Mouse (Mus musculus): ENCODE results near the gene Eif4e2. TPM values are rescaled to one million over a fixed set of nuclear protein-coding genes. Genes with fewer than 3 reads are reported as not detected.

Gene Eif4e2
- polyA plus RNA-seq, 1 experiment from 2014 or later = 74.7 TPM

- no peak for DNase-seq (ENCODE audit: low spot score)
- WGBS = 79% methylated on average over 12 of the region's 12 CpGs
- no peak overlapping the region for H3K4me3 ChIP-seq (replicated peaks; ENCODE audit: low read length)
- H3K9me3 ChIP-seq (ENCODE audit: control insufficient read depth, low read length) = no peaks in the 10 kb centered on the region
- no peak overlapping the region for H3K9ac ChIP-seq
- no peak for ATAC-seq (ENCODE audit: low FRiP score)
- H3K27me3 ChIP-seq (ENCODE audit: control insufficient read depth, insufficient read depth, low read length) = no peaks in the 10 kb centered on the region
- no peak overlapping the region for H3K4me2 ChIP-seq (replicated peaks)
- no peaks in the 10 kb centered on the region for H3K4me1 ChIP-seq (replicated peaks; ENCODE audit: control insufficient read depth, insufficient read depth, low read length)
- H3K36me3 ChIP-seq (replicated peaks; ENCODE audit: control insufficient read depth, insufficient read depth) = no peaks in the 10 kb centered on the region
- H3K27ac ChIP-seq = no peak overlapping the region
Observed at GRCm38 (mm10) chr1:87198119-87199065, 15.3 kb upstream of the Eif4e2 start.

GRCm38 (mm10) chr1:87200811-87201210 is 12.9 kb upstream of the Eif4e2 start:
- Histone ChIP-seq H3K4me1 (replicated peaks; ENCODE audit: control insufficient read depth, insufficient read depth, low read length) (no peaks in the 10 kb centered on the region), H3K27ac (no peak overlapping the region), H3K36me3 (replicated peaks; ENCODE audit: control insufficient read depth, insufficient read depth) (no peaks in the 10 kb centered on the region), H3K4me3 (replicated peaks; ENCODE audit: low read length) (no peak overlapping the region), H3K9me3 (ENCODE audit: control insufficient read depth, low read length) (no peaks in the 10 kb centered on the region), H3K4me2 (replicated peaks) (no peak overlapping the region), H3K27me3 (ENCODE audit: control insufficient read depth, insufficient read depth, low read length) (no peaks in the 10 kb centered on the region), H3K9ac (no peak overlapping the region)
- 66% methylated on average over 2 of the region's 2 CpGs for WGBS
- ATAC-seq (ENCODE audit: low FRiP score) (no peak), DNase-seq (ENCODE audit: low spot score) (no peak)

- no peaks in the 10 kb centered on the region; the same call in 1 of the 2 replicates for H3K27me3 ChIP-seq (ENCODE audit: control insufficient read depth, insufficient read depth, low read length)
- WGBS = 57% methylated on average over 1 of the region's 1 CpGs
- no peaks in the 10 kb centered on the region for H3K9me3 ChIP-seq (ENCODE audit: control insufficient read depth, low read length)
- H3K27ac ChIP-seq = no peak overlapping the region
- no peak for DNase-seq (ENCODE audit: low spot score)
- H3K9ac ChIP-seq = no peak overlapping the region
- no peak overlapping the region for H3K4me3 ChIP-seq (replicated peaks; ENCODE audit: low read length)
- no peaks in the 10 kb centered on the region for H3K4me1 ChIP-seq (replicated peaks; ENCODE audit: control insufficient read depth, insufficient read depth, low read length)
- no peak for ATAC-seq (ENCODE audit: low FRiP score)
- no peaks in the 10 kb centered on the region for H3K36me3 ChIP-seq (replicated peaks; ENCODE audit: control insufficient read depth, insufficient read depth)
- no peak overlapping the region for H3K4me2 ChIP-seq (replicated peaks)
Observed at GRCm38 (mm10) chr1:87201848-87202247, 11.9 kb upstream of the Eif4e2 start.

GRCm38 (mm10) chr1:87203779-87204178 is 9.9 kb upstream of the Eif4e2 start:
- 83% methylated on average over 5 of the region's 5 CpGs for WGBS
- Histone ChIP-seq H3K27ac (no peak overlapping the region), H3K27me3 (ENCODE audit: control insufficient read depth, insufficient read depth, low read length) (peaks cover 4% of the 10 kb centered on the region; the same call in 1 of the 2 replicates), H3K4me1 (replicated peaks; ENCODE audit: control insufficient read depth, insufficient read depth, low read length) (no peaks in the 10 kb centered on the region), H3K9ac (no peak overlapping the region), H3K4me3 (replicated peaks; ENCODE audit: low read length) (no peak overlapping the region), H3K9me3 (ENCODE audit: control insufficient read depth, low read length) (no peaks in the 10 kb centered on the region), H3K36me3 (replicated peaks; ENCODE audit: control insufficient read depth, insufficient read depth) (no peaks in the 10 kb centered on the region), H3K4me2 (replicated peaks) (no peak overlapping the region)
- ATAC-seq (ENCODE audit: low FRiP score) (no peak), DNase-seq (ENCODE audit: low spot score) (no peak)

GRCm38 (mm10) chr1:87204465-87204864 is 9.2 kb upstream of the Eif4e2 start, which contains the start of gene Chrng:
TSS of gene Chrng (plus strand) at chr1:87204657.
- no peak within 1 kb of the TSS for H3K27ac ChIP-seq
- no peaks in the 10 kb centered on the region for H3K9me3 ChIP-seq (ENCODE audit: control insufficient read depth, low read length)
- H3K27me3 ChIP-seq (ENCODE audit: control insufficient read depth, insufficient read depth, low read length) = peaks cover 4% of the 10 kb centered on the region; the same call in 1 of the 2 replicates
- WGBS = 93% methylated on average over 7 of the region's 7 CpGs
- ATAC-seq (ENCODE audit: low FRiP score) = no peak
- no peak within 1 kb of the TSS for H3K4me2 ChIP-seq (replicated peaks)
- no peak within 1 kb of the TSS for H3K4me3 ChIP-seq (replicated peaks; ENCODE audit: low read length)
- H3K9ac ChIP-seq = no peak within 1 kb of the TSS
- H3K36me3 ChIP-seq (replicated peaks; ENCODE audit: control insufficient read depth, insufficient read depth) = no peaks in the 10 kb centered on the region
- DNase-seq (ENCODE audit: low spot score) = no peak
- H3K4me1 ChIP-seq (replicated peaks; ENCODE audit: control insufficient read depth, insufficient read depth, low read length) = no peaks in the 10 kb centered on the region

- H3K36me3 ChIP-seq (replicated peaks; ENCODE audit: control insufficient read depth, insufficient read depth) = no peaks in the 10 kb centered on the region
- H3K4me3 ChIP-seq (replicated peaks; ENCODE audit: low read length) = no peak overlapping the region
- DNase-seq (ENCODE audit: low spot score) (no peak), ATAC-seq (ENCODE audit: low FRiP score) (no peak)
- no peak overlapping the region for H3K9ac ChIP-seq
- H3K27me3 ChIP-seq (ENCODE audit: control insufficient read depth, insufficient read depth, low read length) = peaks cover 4% of the 10 kb centered on the region; the same call in 1 of the 2 replicates
- no peaks in the 10 kb centered on the region for H3K9me3 ChIP-seq (ENCODE audit: control insufficient read depth, low read length)
- no peak overlapping the region for H3K4me2 ChIP-seq (replicated peaks)
- no peak overlapping the region for H3K27ac ChIP-seq
- no peaks in the 10 kb centered on the region for H3K4me1 ChIP-seq (replicated peaks; ENCODE audit: control insufficient read depth, insufficient read depth, low read length)
- WGBS = 75% methylated on average over 6 of the region's 6 CpGs
Observed at GRCm38 (mm10) chr1:87205038-87205437, 8.7 kb upstream of the Eif4e2 start.

- no peak for ATAC-seq (ENCODE audit: low FRiP score)
Observed at GRCm38 (mm10) chr1:87205502-87205901, 8.2 kb upstream of the Eif4e2 start.

GRCm38 (mm10) chr1:87206339-87206738 is 7.4 kb upstream of the Eif4e2 start:
- Histone ChIP-seq H3K9ac (no peak overlapping the region), H3K4me2 (replicated peaks) (no peak overlapping the region), H3K4me1 (replicated peaks; ENCODE audit: control insufficient read depth, insufficient read depth, low read length) (no peaks in the 10 kb centered on the region), H3K36me3 (replicated peaks; ENCODE audit: control insufficient read depth, insufficient read depth) (no peaks in the 10 kb centered on the region), H3K9me3 (ENCODE audit: control insufficient read depth, low read length) (no peaks in the 10 kb centered on the region), H3K27ac (no peak overlapping the region), H3K4me3 (replicated peaks; ENCODE audit: low read length) (no peak overlapping the region), H3K27me3 (ENCODE audit: control insufficient read depth, insufficient read depth, low read length) (peaks cover 4% of the 10 kb centered on the region; the same call in 1 of the 2 replicates)
- ATAC-seq (ENCODE audit: low FRiP score) = no peak
- WGBS = 25% methylated on average over 17 of the region's 17 CpGs
- DNase-seq (ENCODE audit: low spot score) = no peak

More at GRCm38 (mm10) chr1:87205502-87205901, 8.2 kb upstream of the Eif4e2 start:
- Histone ChIP-seq H3K27me3 (ENCODE audit: control insufficient read depth, insufficient read depth, low read length) (peaks cover 4% of the 10 kb centered on the region; the same call in 1 of the 2 replicates), H3K36me3 (replicated peaks; ENCODE audit: control insufficient read depth, insufficient read depth) (no peaks in the 10 kb centered on the region), H3K9ac (no peak overlapping the region), H3K4me1 (replicated peaks; ENCODE audit: control insufficient read depth, insufficient read depth, low read length) (no peaks in the 10 kb centered on the region), H3K27ac (no peak overlapping the region), H3K4me2 (replicated peaks) (no peak overlapping the region), H3K9me3 (ENCODE audit: control insufficient read depth, low read length) (no peaks in the 10 kb centered on the region), H3K4me3 (replicated peaks; ENCODE audit: low read length) (no peak overlapping the region)
- DNase-seq (ENCODE audit: low spot score) = no peak
- WGBS = 51% methylated on average over 3 of the region's 3 CpGs

GRCm38 (mm10) chr1:87211431-87211830 is 2.3 kb upstream of the Eif4e2 start:
- H3K9ac ChIP-seq = no peak overlapping the region
- peaks cover 27% of the 10 kb centered on the region for H3K4me1 ChIP-seq (replicated peaks; ENCODE audit: control insufficient read depth, insufficient read depth, low read length)
- H3K4me2 ChIP-seq (replicated peaks) = no peak overlapping the region
- no peaks in the 10 kb centered on the region for H3K9me3 ChIP-seq (ENCODE audit: control insufficient read depth, low read length)
- no peaks in the 10 kb centered on the region for H3K36me3 ChIP-seq (replicated peaks; ENCODE audit: control insufficient read depth, insufficient read depth)
- DNase-seq (ENCODE audit: low spot score) = no peak
- no peak for ATAC-seq (ENCODE audit: low FRiP score)
- H3K4me3 ChIP-seq (replicated peaks; ENCODE audit: low read length) = no peak overlapping the region
- peaks cover 4% of the 10 kb centered on the region; the same call in 1 of the 2 replicates for H3K27me3 ChIP-seq (ENCODE audit: control insufficient read depth, insufficient read depth, low read length)
- 90% methylated on average over 4 of the region's 4 CpGs for WGBS
- H3K27ac ChIP-seq = no peak overlapping the region
